Mouse (Mus musculus) liver, postnatal 0 days (tissue): ENCODE data around the gene Dhrs13. TPM values are rescaled to one million over a fixed set of nuclear protein-coding genes. Genes with fewer than 3 reads are reported as not detected.

Source experiments
- ATAC-seq: fragments of 200-750 bp; cut with Nextera tagmentation; 2 replicates; pipeline ENCODE4 v1.8.0; 2017; ENCODE audit warnings: mild to moderate bottlenecking, moderate library complexity
- DNase-seq: peaks from one replicate; pipeline ENCODE4 v3.0.0-alpha.2; 2016
- H3K27ac ChIP-seq: fragments of 300-500 bp; sonication (generic); 2 replicates; pipeline ENCODE4 v1.5.1; 2014; ENCODE audit warnings: antibody characterized with exemption, moderate library complexity, mild to moderate bottlenecking, low read depth
- H3K27me3 ChIP-seq: fragments of 300-500 bp; sonication (generic); 2 replicates; pipeline ENCODE4 v1.6.1; 2014; ENCODE audit warnings: low read length, control low read depth, mixed read lengths; ENCODE audit not compliant: insufficient read depth
- H3K36me3 ChIP-seq: fragments of 300-500 bp; sonication (generic); replicated peaks from 2 replicates; pipeline ENCODE4 v1.6.1; 2014; ENCODE audit warnings: mild to moderate bottlenecking, control low read depth, low read length, moderate library complexity, mixed read lengths; ENCODE audit not compliant: insufficient read depth
- H3K4me1 ChIP-seq: fragments of 300-500 bp; sonication (generic); 2 replicates; pipeline ENCODE4 v1.6.1; 2014; ENCODE audit warnings: antibody characterized with exemption, mild to moderate bottlenecking, control low read depth; ENCODE audit not compliant: insufficient read depth
- H3K4me2 ChIP-seq: fragments of 300-500 bp; sonication (generic); 2 replicates; pipeline ENCODE4 v1.6.1; 2014; ENCODE audit warnings: low read depth, mild to moderate bottlenecking, low read length, moderate library complexity, mixed read lengths
- H3K4me3 ChIP-seq: fragments of 300-500 bp; sonication (generic); 2 replicates; pipeline ENCODE4 v1.5.1; 2014; ENCODE audit warnings: low read depth, low read length
- H3K9ac ChIP-seq: fragments of 300-500 bp; sonication (generic); replicated peaks from 2 replicates; pipeline ENCODE4 v1.6.1; 2014; ENCODE audit warnings: mild to moderate bottlenecking, moderate library complexity
- H3K9me3 ChIP-seq: fragments of 300-500 bp; sonication (generic); 2 replicates; pipeline ENCODE4 v1.6.1; 2016; ENCODE audit warnings: mild to moderate bottlenecking, control low read depth, low read length, mixed read lengths
- CTCF ChIP-seq: sonication (generic); IDR thresholded peaks from 2 replicates; pipeline ENCODE4 v1.5.1; 2016; ENCODE audit warnings: antibody characterized with exemption, low read depth
- EP300 ChIP-seq: IDR thresholded peaks from 2 replicates; pipeline ENCODE4 v1.6.1; 2016; ENCODE audit warnings: antibody characterized with exemption, low read depth, mild to moderate bottlenecking
- WGBS: fragments of 180-500 bp; shearing (Covaris S2); extraction: QIAGEN DNeasy Blood & Tissue Kit; methylation state at CpG from one replicate; pipeline ENCODE4 v1.1.7; 2014; ENCODE audit not compliant: insufficient replicate concordance; 5-methylcytosine and 5-hydroxymethylcytosine counted together
- microRNA counts: library from miRNA; unstranded; fragments of <30 nt; microRNA quantifications from one replicate; lab custom pipeline; 2015
- microRNA-seq: library from miRNA; unstranded; fragments of <30 nt; microRNA quantifications from one replicate; pipeline ENCODE4, GENCODE M21; 2016
- polyA plus RNA-seq: library from polyadenylated mRNA; unstranded; fragments of >200 nt; fragmentation: Nextera tagmentation; extraction: Ambion mirVana; gene quantifications from 2 replicates; pipeline ENCODE4 v1.2.1, GENCODE M21; 2015

Gene Dhrs13
- polyA plus RNA-seq, 1 experiment from 2014 or later = 9.2 TPM

- DNase-seq (no peak), ATAC-seq (no peak)
- no peaks in the 10 kb centered on the region for H3K9me3 ChIP-seq
- TF ChIP-seq EP300 (0 out of 2 replicates have a peak, but pooled peaks have one; percentile 23), CTCF (no peak)
- H3K4me1 ChIP-seq = peaks cover 19% of the 10 kb centered on the region
- peak overlapping the region; percentile 83; the same call in 1 of the 2 replicates for H3K9ac ChIP-seq
- 60% methylated on average over 4 of the region's 4 CpGs for WGBS
- H3K4me3 ChIP-seq = peak overlapping the region; percentile 68
- H3K4me2 ChIP-seq = peak overlapping the region; percentile 76
- H3K27ac ChIP-seq = peak overlapping the region; percentile 97
- no peaks in the 10 kb centered on the region for H3K27me3 ChIP-seq
- peaks cover 48% of the 10 kb centered on the region for H3K36me3 ChIP-seq
Measured at GRCm38 (mm10) chr11:78074666-78075065, 42.6 kb downstream of the Dhrs13 start.

GRCm38 (mm10) chr11:78079961-78080921, 48.2 kb downstream of the Dhrs13 start, which contains the start of gene Eral1:
Gene Eral1 (minus strand): TSS chr11:78080383.
- TF ChIP-seq EP300 = 0 out of 2 replicates have a peak, but pooled peaks have one; percentile 25
- TF ChIP-seq CTCF = peak; percentile 17; the same call in 1 of the 2 replicates
- ATAC-seq = peak; percentile 96

GRCm38 (mm10) chr11:78083595-78083994, 51.5 kb downstream of the Dhrs13 start:
- H3K9ac ChIP-seq = no peak overlapping the region
- H3K27me3 ChIP-seq = no peaks in the 10 kb centered on the region
- peaks cover 18% of the 10 kb centered on the region for H3K4me1 ChIP-seq
- H3K36me3 ChIP-seq = no peaks in the 10 kb centered on the region
- H3K4me3 ChIP-seq = no peak overlapping the region
- H3K27ac ChIP-seq = no peak overlapping the region
- ATAC-seq = no peak
- H3K9me3 ChIP-seq = no peaks in the 10 kb centered on the region
- no peak for TF ChIP-seq CTCF
- TF ChIP-seq EP300 = no peak
- WGBS = 15% methylated on average over 1 of the region's 1 CpGs
- H3K4me2 ChIP-seq = no peak overlapping the region
- DNase-seq = no peak

More at GRCm38 (mm10) chr11:78079961-78080921, 48.2 kb downstream of the Dhrs13 start, which contains the start of gene Eral1:
- Histone ChIP-seq H3K4me1 (peaks cover 18% of the 10 kb centered on the region), H3K4me3 (peak within 1 kb of the TSS; percentile 83), H3K27me3 (no peaks in the 10 kb centered on the region), H3K9me3 (no peaks in the 10 kb centered on the region), H3K9ac (peak within 1 kb of the TSS; percentile 86), H3K4me2 (peak within 1 kb of the TSS; percentile 82), H3K36me3 (peaks cover 17% of the 10 kb centered on the region), H3K27ac (peak within 1 kb of the TSS; percentile 63)
- peak; percentile 86 for DNase-seq
- 1% methylated on average over 42 of the region's 42 CpGs for WGBS

- Histone ChIP-seq H3K9me3 (no peaks in the 10 kb centered on the region), H3K9ac (no peak overlapping the region), H3K4me1 (no peaks in the 10 kb centered on the region), H3K4me2 (no peak overlapping the region), H3K4me3 (no peak overlapping the region), H3K27me3 (no peaks in the 10 kb centered on the region), H3K27ac (no peak overlapping the region), H3K36me3 (no peaks in the 10 kb centered on the region)
- ATAC-seq (no peak), DNase-seq (no peak)
- WGBS = 62% methylated on average over 4 of the region's 4 CpGs
- no peak for TF ChIP-seq EP300
- no peak for TF ChIP-seq CTCF
Measured at GRCm38 (mm10) chr11:78086925-78087479, 54.9 kb downstream of the Dhrs13 start.

MicroRNAs encoded within 50 kb of the gene (microRNA counts, 519-probe panel; counts per million panel counts)
- microRNA mmu-miR-144 (lab: Ali Mortazavi, UCI) = 9,708 counts per million, percentile 100 among the panel's probes with 10 or more counts
- microRNA mmu-miR-451 (lab: Ali Mortazavi, UCI) = 7,892 counts per million, percentile 91 among the panel's probes with 10 or more counts

Small RNA genes lying within 50 kb of the gene (microRNA-seq; reads per million reads assigned to microRNA genes)
- 3,285 reads per million, percentile 84 among the genes with 10 or more reads in this experiment for gene Mir144
- gene Mir451a = not detected
- gene Mir451b = not detected

Other genes with a start within 250 kb of the Dhrs13 start
- gene Gm10277, start 244.5 kb upstream of the Dhrs13 start, polyA plus RNA-seq = 0.12 and 0.31 TPM in 2 replicates
- 48.9 and 53.4 TPM in 2 replicates for gene Pipox, start 138.2 kb upstream of the Dhrs13 start, polyA plus RNA-seq
- not detected in 2 replicates for gene Sez6, start 101.5 kb upstream of the Dhrs13 start, polyA plus RNA-seq
- 5.0 and 5.1 TPM in 2 replicates for gene Phf12, start 49.5 kb upstream of the Dhrs13 start, polyA plus RNA-seq
- 23.1 and 25.9 TPM in 2 replicates for gene Flot2, start 5.7 kb downstream of the Dhrs13 start, polyA plus RNA-seq
- gene Eral1, start 48.1 kb downstream of the Dhrs13 start, polyA plus RNA-seq = 9.3 and 10.6 TPM in 2 replicates
- gene Fam222b, start 62.4 kb downstream of the Dhrs13 start, polyA plus RNA-seq = 5.9 and 7.5 TPM in 2 replicates
- gene Traf4, start 133.3 kb downstream of the Dhrs13 start, polyA plus RNA-seq = 15.3 and 18.9 TPM in 2 replicates
- gene Nek8, start 144.4 kb downstream of the Dhrs13 start, polyA plus RNA-seq = 4.9 and 5.4 TPM in 2 replicates
- gene Tlcd1, start 144.4 kb downstream of the Dhrs13 start, polyA plus RNA-seq = 38.2 and 40.3 TPM in 2 replicates
- gene Rpl23a, start 151.3 kb downstream of the Dhrs13 start, polyA plus RNA-seq = 732 and 758 TPM in 2 replicates
- gene Rab34, start 156.2 kb downstream of the Dhrs13 start, polyA plus RNA-seq = 26.6 and 28.9 TPM in 2 replicates
- 0.84 and 1.00 TPM in 2 replicates for gene Proca1, start 161.1 kb downstream of the Dhrs13 start, polyA plus RNA-seq
- gene Sdf2, start 213.5 kb downstream of the Dhrs13 start, polyA plus RNA-seq = 35.3 and 35.8 TPM in 2 replicates
- 4.7 and 5.5 TPM in 2 replicates for gene Supt6, start 213.7 kb downstream of the Dhrs13 start, polyA plus RNA-seq
- gene 2610507B11Rik, start 229.5 kb downstream of the Dhrs13 start, polyA plus RNA-seq = 29.6 and 32.7 TPM in 2 replicates